Mouse (Mus musculus) C2C12 (cell line): Measurements from ENCODE around the gene Cd320. TPM values are rescaled to one million over a fixed set of nuclear protein-coding genes. Genes with fewer than 3 reads are reported as not detected.
A peak's percentile ranks its signal among the peaks of the same experiment; 100 is the strongest.

ENCODE experiments used
- H3K27me3 ChIP-seq: one replicate; pipeline ENCODE4 v1.6.1; 2011; ENCODE audit not compliant: control insufficient read depth, insufficient read depth, insufficient read length
- H3K36me3 ChIP-seq: one replicate; pipeline ENCODE4 v1.6.1; 2011; ENCODE audit not compliant: control insufficient read depth, insufficient read depth
- H3K4me3 ChIP-seq: one replicate; pipeline ENCODE4 v1.5.1; 2011; ENCODE audit warnings: mild to moderate bottlenecking, control low read depth; ENCODE audit not compliant: poor library complexity, insufficient read depth, severe bottlenecking
- H3K79me2 ChIP-seq: one replicate; pipeline ENCODE4 v1.6.1; 2011; ENCODE audit not compliant: control insufficient read depth, insufficient read depth
- H3K79me3 ChIP-seq: one replicate; pipeline ENCODE4 v1.6.1; 2011; ENCODE audit warnings: low read depth, control low read depth
- H3ac ChIP-seq: one replicate; pipeline ENCODE3; 2011; ENCODE audit warnings: low read depth; ENCODE audit not compliant: control insufficient read depth, insufficient read length
- CEBPB ChIP-seq: IDR thresholded peaks from one replicate; pipeline ENCODE4 v1.6.1; 2011; ENCODE audit warnings: low read depth, mild to moderate bottlenecking, control low read depth, moderate library complexity
- CTCF ChIP-seq: IDR thresholded peaks from one replicate; pipeline ENCODE4 v1.5.1; 2011; ENCODE audit not compliant: control insufficient read depth, insufficient read depth, insufficient read length
- FOSL1 ChIP-seq: IDR thresholded peaks from one replicate; pipeline ENCODE4 v1.8.0; 2011; ENCODE audit warnings: mild to moderate bottlenecking, low read length; ENCODE audit not compliant: poor library complexity, insufficient read depth, severe bottlenecking
- MAX ChIP-seq: IDR thresholded peaks from one replicate; pipeline ENCODE4 v1.6.1; 2011; ENCODE audit warnings: mild to moderate bottlenecking, control low read depth
- MYOD1 ChIP-seq: IDR thresholded peaks from one replicate; pipeline ENCODE4 v1.6.1; 2011; ENCODE audit warnings: low read depth; ENCODE audit not compliant: control insufficient read depth, insufficient read length
- MYOG ChIP-seq: IDR thresholded peaks from one replicate; pipeline ENCODE4 v1.6.1; 2011; ENCODE audit not compliant: control insufficient read depth, insufficient read length; ENCODE audit errors: extremely low read depth
- USF1 ChIP-seq: IDR thresholded peaks from one replicate; pipeline ENCODE4 v1.6.1; 2011; ENCODE audit warnings: low read depth, mild to moderate bottlenecking, control low read depth, moderate library complexity
- polyA plus RNA-seq: library from polyadenylated mRNA; unstranded; fragments of >200 nt; fragmentation: generic; extraction: Trizol; gene quantifications from one replicate; pipeline ENCODE4 v1.2.1, GENCODE M21; 2012; ENCODE audit warnings: missing spikeins

Gene Cd320
- polyA plus RNA-seq, 1 experiment: 77.8 TPM

DNA sequence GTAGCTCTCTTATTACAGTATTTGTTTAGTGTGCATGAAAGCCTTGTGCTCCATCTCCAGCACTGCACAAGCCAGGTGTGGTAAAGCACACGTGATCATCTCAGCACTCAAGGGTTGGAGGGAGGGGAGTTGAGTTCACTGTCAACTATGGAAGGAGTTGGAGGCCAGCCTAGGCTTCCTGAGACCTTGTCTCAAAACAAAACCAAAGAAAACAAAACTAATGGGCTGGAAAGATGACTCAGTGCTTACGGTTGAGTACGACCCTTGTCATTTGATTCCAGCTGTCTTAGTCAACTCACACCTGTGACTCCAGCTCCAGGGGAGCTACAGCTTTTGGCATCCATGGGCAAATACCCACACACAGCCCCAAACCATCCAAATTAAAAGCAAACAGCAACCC, 30.4 kb upstream of the Cd320 start:
- H3K79me3 ChIP-seq: no peaks in the 10 kb centered on the region
- no peaks in the 10 kb centered on the region for H3K36me3 ChIP-seq
- no peak overlapping the region for H3ac ChIP-seq
- no peaks in the 10 kb centered on the region for H3K27me3 ChIP-seq
- no peak overlapping the region for H3K4me3 ChIP-seq
- no peaks in the 10 kb centered on the region for H3K79me2 ChIP-seq
- TF ChIP-seq USF1 (peak; percentile 86), CEBPB (no peak), MYOD1 (peak; percentile 89)

DNA sequence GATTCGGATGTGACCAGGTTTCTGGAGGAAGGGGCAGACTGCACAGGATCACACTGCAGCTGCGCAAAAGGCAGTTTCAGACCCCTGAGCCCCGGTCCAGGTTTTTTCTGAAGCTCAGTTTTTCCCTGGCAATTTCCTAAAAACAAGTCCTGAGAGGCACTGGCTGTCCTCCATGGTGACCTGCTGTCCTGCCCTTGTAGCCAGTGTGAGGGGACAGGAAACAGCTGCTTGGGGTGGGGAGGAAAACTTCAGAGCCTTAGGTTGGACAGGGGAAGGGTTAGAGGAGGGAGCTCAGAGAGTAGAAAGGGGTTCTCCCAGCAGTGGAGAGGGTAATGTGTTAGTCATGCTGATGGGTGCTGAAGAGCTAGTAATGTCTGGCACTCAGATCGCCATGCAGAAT, 29.9 kb upstream of the Cd320 start:
- Histone ChIP-seq H3K79me2 (no peaks in the 10 kb centered on the region), H3K27me3 (no peaks in the 10 kb centered on the region), H3K79me3 (no peaks in the 10 kb centered on the region), H3ac (no peak overlapping the region), H3K4me3 (no peak overlapping the region), H3K36me3 (peaks cover under 1% of the 10 kb centered on the region)
- no peak for TF ChIP-seq MYOG
- no peak for TF ChIP-seq MAX
- no peak for TF ChIP-seq FOSL1
- TF ChIP-seq MYOD1: no peak
- no peak for TF ChIP-seq USF1
- TF ChIP-seq CEBPB: no peak
- TF ChIP-seq CTCF: no peak

DNA sequence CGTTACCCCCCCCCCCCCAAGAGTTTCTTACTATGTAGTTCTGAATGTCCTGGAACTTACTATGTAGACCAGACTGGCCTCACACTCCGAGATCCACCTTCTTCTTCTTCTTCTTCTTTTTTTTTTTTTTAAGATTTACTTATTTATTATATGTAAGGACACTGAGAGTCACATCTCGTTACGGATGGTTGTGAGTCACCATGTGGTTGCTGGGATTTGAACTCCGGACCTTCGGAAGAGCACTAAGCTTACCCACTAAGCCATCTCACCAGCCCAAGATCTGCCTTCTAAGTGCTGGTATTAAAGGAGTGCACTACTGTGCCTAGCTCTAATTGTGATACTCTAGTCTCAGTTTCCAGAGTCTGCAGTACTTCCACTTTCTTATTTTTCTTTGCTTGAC, 27.5 kb upstream of the Cd320 start:
- Histone ChIP-seq H3K79me3 (no peaks in the 10 kb centered on the region), H3K79me2 (peaks cover 9% of the 10 kb centered on the region), H3K36me3 (peaks cover 24% of the 10 kb centered on the region), H3ac (no peak overlapping the region), H3K27me3 (no peaks in the 10 kb centered on the region), H3K4me3 (no peak overlapping the region)
- TF ChIP-seq USF1: no peak

DNA sequence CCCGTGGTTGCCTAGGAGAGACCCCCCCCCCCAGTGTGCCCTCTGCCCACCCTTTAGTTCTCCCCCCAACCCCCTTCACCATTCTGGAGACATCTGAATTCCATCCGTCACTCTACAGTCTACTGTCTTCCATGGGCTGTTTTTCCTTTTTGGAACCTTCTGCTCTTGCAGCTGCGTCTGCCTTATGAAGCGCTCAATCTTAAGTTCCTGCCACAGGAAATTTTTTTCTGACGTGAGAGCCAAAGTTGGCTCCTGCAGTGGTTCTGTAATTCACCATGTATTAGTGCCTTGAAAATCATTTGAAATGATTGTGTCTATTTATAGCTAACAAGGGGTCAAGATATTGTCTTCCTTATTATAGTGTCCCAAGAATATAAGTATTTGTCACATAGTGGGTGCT, 26.3 kb upstream of the Cd320 start:
- no peaks in the 10 kb centered on the region for H3K79me3 ChIP-seq
- H3ac ChIP-seq: no peak overlapping the region
- H3K27me3 ChIP-seq: no peaks in the 10 kb centered on the region
- no peak overlapping the region for H3K4me3 ChIP-seq
- TF ChIP-seq CEBPB (no peak), MYOG (no peak), FOSL1 (no peak), MAX (no peak), MYOD1 (no peak), USF1 (no peak), CTCF (no peak)
- peaks cover 14% of the 10 kb centered on the region for H3K79me2 ChIP-seq
- peaks cover 36% of the 10 kb centered on the region for H3K36me3 ChIP-seq

DNA sequence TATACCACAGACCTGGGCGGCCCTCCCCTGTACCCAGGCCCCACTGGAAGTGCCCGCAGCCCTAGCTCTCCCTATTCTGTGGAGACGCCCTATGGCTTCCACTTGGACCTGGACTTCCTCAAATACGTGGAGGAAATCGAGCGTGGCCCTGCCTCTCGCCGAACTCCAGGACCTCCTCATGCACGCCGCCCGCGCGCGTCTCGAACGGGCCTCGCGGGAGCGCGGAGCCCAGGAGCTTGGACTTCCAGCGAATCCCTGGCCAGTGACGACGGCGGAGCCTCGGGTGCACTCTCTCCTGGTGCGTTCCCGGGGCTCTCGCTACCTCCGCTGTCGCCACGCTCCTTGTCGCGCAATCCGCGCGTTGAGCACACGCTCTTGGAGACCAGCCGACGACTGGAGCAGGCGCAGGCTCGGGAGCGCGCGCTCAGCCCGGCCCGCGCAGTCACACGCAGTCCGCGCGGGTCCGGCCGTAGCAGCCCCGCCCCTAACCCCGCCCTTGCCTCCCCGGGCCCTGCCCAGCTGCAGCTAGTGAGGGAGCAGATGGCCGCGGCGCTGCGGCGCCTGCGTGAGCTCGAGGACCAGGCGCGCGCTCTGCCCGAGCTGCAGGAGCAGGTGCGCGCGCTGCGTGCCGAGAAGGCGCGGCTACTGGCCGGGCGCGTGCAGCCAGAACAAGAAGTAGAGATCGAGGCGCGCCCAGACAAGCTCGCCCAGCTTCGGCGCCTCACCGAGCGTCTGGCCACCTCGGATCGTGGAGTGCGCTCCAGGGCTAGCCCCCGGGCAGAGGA, 25.5 kb upstream of the Cd320 start:
- Histone ChIP-seq H3K79me3 (peaks cover 6% of the 10 kb centered on the region), H3K36me3 (peaks cover 44% of the 10 kb centered on the region), H3K27me3 (no peaks in the 10 kb centered on the region), H3ac (peak overlapping the region; percentile 90), H3K4me3 (peak overlapping the region; percentile 26), H3K79me2 (peaks cover 22% of the 10 kb centered on the region)
- TF ChIP-seq MAX: peak; percentile 81
- TF ChIP-seq USF1: no peak

DNA sequence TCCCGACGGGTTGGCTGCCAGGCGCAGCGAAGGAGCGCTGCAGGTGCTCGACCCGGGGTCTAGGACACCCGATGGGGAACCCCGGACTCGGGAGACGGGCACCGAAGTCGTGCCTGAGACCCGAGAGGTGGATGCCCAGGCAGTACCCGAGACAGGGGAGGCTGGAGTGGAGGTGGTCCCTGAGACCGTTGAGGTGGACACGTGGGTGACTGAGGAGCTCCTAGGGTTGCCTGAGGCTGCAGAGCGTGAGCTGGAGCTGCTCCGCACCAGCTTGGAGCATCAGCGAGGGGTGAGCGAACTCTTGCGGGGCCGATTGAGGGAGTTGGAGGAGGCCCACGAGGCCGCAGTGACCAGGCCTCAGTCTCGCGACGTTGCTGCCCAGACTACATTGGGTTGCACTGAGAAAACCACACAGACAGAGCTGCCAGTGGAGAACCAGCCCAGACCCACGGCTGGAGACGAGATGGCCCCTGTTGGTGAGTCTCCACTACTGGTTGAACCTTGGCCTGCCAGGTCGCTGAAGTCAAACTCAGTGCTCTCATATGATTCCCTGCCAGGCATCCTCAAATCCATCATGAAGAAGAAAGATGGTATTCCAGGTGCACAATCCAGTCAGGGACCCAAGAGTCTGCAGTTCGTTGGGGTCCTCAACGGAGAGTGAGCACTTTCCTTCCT, 24.8 kb upstream of the Cd320 start:
- no peak for TF ChIP-seq CTCF
- TF ChIP-seq MYOG: no peak
- peak overlapping the region; percentile 25 for H3ac ChIP-seq
- H3K4me3 ChIP-seq: no peak overlapping the region
- H3K79me3 ChIP-seq: peaks cover 13% of the 10 kb centered on the region
- peaks cover 29% of the 10 kb centered on the region for H3K79me2 ChIP-seq
- H3K27me3 ChIP-seq: no peaks in the 10 kb centered on the region
- peaks cover 51% of the 10 kb centered on the region for H3K36me3 ChIP-seq
